Mouse (Mus musculus): ENCODE data around the gene Ssc4d. TPM values are rescaled to one million over a fixed set of nuclear protein-coding genes. Genes with fewer than 3 reads are reported as not detected.

Gene Ssc4d
- polyA plus RNA-seq, 1 experiment from 2014 or later = 5.2 TPM

- DNase-seq (ENCODE audit: low spot score) = no peak
- H3K36me3 ChIP-seq = no peaks in the 10 kb centered on the region
- no peak overlapping the region for H3K4me3 ChIP-seq
- no peaks in the 10 kb centered on the region for H3K27me3 ChIP-seq (ENCODE audit: insufficient read depth, poor library complexity, severe bottlenecking)
- H3K4me1 ChIP-seq = peaks cover 8% of the 10 kb centered on the region
- WGBS = 83% methylated on average over 2 of the region's 2 CpGs
- H3K27ac ChIP-seq = peak overlapping the region; percentile 57; the same call in 1 of the 2 replicates
- no peaks in the 10 kb centered on the region for H3K9me3 ChIP-seq
Measured at GRCm38 (mm10) chr5:135951660-135952059, 22.7 kb downstream of the Ssc4d start.

DNA sequence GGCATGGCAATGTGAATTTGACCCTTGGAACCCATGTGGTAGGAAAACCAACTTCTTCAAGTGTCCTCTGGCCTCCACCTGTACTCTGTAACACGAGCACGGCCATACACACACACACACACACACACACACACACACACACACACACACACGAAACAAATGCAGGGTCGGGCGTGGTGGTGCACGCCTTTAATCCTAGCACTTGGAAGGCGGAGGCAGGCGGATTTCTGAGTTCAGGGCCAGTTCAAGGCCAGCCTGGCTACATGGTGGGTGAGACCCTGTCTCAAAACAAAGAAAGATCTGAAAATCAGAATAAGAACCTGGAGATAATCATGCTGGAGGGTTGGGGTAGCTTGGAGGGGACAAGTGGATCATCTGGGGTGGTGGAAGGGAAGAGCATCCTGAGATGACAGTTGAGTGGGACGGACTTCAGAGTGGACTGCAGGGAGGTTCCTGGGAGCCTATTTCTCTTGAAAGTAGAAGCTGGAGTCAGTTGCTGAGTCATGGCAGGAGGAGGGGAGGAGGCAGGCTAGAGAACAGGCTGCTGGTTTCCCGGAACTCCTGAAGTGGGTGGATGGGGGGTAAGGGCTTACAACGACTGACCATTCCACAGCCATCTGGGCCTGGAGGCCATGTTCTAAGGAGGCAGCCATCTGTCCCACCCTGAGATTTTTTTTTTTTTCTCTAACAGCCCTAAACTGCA lies 23.5 kb downstream of the Ssc4d start:
- H3K27me3 ChIP-seq (ENCODE audit: insufficient read depth, poor library complexity, severe bottlenecking) = no peaks in the 10 kb centered on the region
- H3K27ac ChIP-seq = peak overlapping the region; percentile 57
- no peaks in the 10 kb centered on the region for H3K9me3 ChIP-seq
- no peaks in the 10 kb centered on the region for H3K36me3 ChIP-seq
- peak; percentile 85 for DNase-seq (ENCODE audit: low spot score)
- H3K4me3 ChIP-seq = no peak overlapping the region
- H3K4me1 ChIP-seq = peaks cover 15% of the 10 kb centered on the region
- 75% methylated on average over 11 of the region's 11 CpGs for WGBS

- no peaks in the 10 kb centered on the region for H3K36me3 ChIP-seq
- H3K9me3 ChIP-seq = no peaks in the 10 kb centered on the region
- DNase-seq (ENCODE audit: low spot score) = no peak
- H3K27me3 ChIP-seq (ENCODE audit: insufficient read depth, poor library complexity, severe bottlenecking) = no peaks in the 10 kb centered on the region
- H3K4me3 ChIP-seq = 0 out of 2 replicates have a peak overlapping the region, but pooled peaks have one; percentile 15
- peaks cover 17% of the 10 kb centered on the region for H3K4me1 ChIP-seq
- WGBS = 67% methylated on average over 4 of the region's 5 CpGs
- no peak overlapping the region for H3K27ac ChIP-seq
Measured at GRCm38 (mm10) chr5:135946621-135947020, 27.7 kb downstream of the Ssc4d start.

DNA sequence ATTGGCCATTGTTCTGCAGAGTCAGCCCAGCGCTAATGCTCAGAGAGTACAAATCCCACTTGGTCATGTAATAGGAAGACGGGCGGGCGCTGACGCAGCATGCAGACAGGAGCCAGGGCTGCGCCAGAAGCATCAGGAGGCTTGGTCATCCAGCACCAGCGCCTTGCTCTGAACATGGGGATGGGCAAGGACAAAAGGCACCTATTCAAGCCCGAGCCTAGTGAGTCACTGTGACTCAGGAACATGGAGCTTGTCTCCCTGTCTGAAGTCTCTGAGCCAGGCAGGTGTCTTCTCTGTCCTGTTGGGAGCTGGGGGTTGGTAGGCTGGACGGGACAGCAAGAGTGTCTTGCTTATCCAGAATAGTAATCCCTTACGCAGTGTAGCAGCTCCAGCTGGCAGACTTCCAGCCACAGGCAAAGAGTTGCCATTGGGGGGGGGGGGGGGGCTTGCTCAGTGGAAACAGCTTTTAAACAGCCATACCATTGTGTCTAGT lies 28.4 kb downstream of the Ssc4d start:
- DNase-seq (ENCODE audit: low spot score) = no peak
- peak overlapping the region; percentile 15; the same call in 1 of the 2 replicates for H3K4me3 ChIP-seq
- 48% methylated on average over 10 of the region's 10 CpGs for WGBS

GRCm38 (mm10) chr5:135942710-135943109 lies 31.6 kb downstream of the Ssc4d start:
- H3K27me3 ChIP-seq (ENCODE audit: insufficient read depth, poor library complexity, severe bottlenecking) = no peaks in the 10 kb centered on the region
- no peak for DNase-seq (ENCODE audit: low spot score)
- WGBS = 71% methylated on average over 6 of the region's 6 CpGs
- no peaks in the 10 kb centered on the region for H3K36me3 ChIP-seq
- no peak overlapping the region for H3K27ac ChIP-seq
- H3K4me1 ChIP-seq = peaks cover 14% of the 10 kb centered on the region
- no peaks in the 10 kb centered on the region for H3K9me3 ChIP-seq
- H3K4me3 ChIP-seq = no peak overlapping the region

More for the DNA sequence above, 28.4 kb downstream of the Ssc4d start:
- Histone ChIP-seq H3K27ac (peak overlapping the region; percentile 42; the same call in 1 of the 2 replicates), H3K9me3 (no peaks in the 10 kb centered on the region), H3K4me1 (peaks cover 13% of the 10 kb centered on the region), H3K27me3 (ENCODE audit: insufficient read depth, poor library complexity, severe bottlenecking) (no peaks in the 10 kb centered on the region), H3K36me3 (no peaks in the 10 kb centered on the region)

DNA sequence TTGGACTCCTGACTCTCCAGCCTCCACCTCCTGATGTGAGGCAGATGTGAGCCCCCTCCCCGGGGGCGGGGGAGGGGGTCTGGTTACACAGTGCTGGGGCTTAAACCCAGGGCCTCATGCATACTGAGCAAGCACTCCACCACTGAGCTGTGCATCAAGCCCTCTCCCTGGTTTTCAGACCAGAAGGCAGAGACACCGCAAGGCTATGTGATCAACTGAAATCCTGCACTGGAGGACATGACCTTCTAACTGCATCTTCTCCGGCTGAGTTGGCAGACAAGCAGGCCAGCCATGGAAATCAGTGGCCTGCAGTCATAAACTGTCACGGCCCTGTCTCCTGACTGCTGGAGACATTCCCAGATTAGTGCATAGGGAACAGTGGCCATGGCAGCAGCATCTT lies 33.7 kb downstream of the Ssc4d start:
- Histone ChIP-seq H3K4me3 (no peak overlapping the region), H3K9me3 (no peaks in the 10 kb centered on the region), H3K4me1 (peaks cover 4% of the 10 kb centered on the region), H3K36me3 (no peaks in the 10 kb centered on the region), H3K27me3 (ENCODE audit: insufficient read depth, poor library complexity, severe bottlenecking) (no peaks in the 10 kb centered on the region), H3K27ac (no peak overlapping the region)
- 51% methylated on average over 5 of the region's 5 CpGs for whole genome bisulfite sequencing
- DNase-seq (ENCODE audit: low spot score) = no peak

DNA sequence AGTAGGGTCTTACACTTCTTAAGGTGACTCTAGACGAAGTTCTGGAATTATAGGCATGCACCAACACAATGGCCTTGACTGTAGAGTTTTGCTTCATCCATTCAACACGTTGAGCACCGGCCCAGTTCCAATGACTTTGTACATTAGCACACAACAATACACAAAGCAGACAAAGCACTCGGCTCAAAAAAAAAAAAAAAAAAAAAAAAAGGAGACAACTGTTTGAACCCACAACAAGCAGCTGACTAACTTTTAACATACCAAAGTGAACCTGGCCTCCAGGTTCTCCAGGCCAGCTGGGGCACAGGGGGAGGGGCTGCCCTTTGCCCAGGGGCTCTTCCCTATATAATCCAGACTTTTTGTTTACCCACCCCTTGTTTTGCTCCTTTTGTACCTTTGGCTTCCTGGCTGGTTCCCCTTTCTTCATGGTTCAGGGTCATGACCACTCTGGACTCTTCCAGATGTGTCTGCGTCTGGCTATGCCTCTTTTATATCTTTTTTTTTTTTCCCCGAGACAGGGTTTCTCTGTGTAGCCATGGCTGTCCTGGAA lies 38.6 kb downstream of the Ssc4d start:
- WGBS = 73% methylated on average over 6 of the region's 6 CpGs
- peaks cover 24% of the 10 kb centered on the region for H3K4me1 ChIP-seq
- peak overlapping the region; percentile 86; the same call in 1 of the 2 replicates for H3K4me3 ChIP-seq
- H3K9me3 ChIP-seq = no peaks in the 10 kb centered on the region
- H3K27ac ChIP-seq = peak overlapping the region; percentile 97
- DNase-seq (ENCODE audit: low spot score) = no peak
- H3K27me3 ChIP-seq (ENCODE audit: insufficient read depth, poor library complexity, severe bottlenecking) = no peaks in the 10 kb centered on the region
- peaks cover 17% of the 10 kb centered on the region for H3K36me3 ChIP-seq

DNA sequence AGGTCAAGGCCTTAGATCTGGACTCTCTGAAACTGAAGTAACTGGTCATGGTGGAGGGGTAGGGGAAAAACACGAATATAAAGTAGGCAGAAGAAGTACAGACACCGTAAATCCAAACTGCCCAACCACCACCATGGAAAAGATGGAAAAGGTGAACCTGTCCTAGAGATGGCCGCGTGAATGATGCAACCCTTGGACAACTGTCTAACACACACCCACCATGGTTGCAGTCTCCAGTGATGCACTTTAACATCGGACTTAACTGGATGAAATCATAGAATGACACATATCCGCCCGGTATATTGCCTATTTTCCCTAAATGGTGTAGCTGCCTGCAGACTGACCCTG lies 39.2 kb downstream of the Ssc4d start:
- WGBS = 54% methylated on average over 7 of the region's 7 CpGs

GRCm38 (mm10) chr5:135934481-135935175 lies 39.7 kb downstream of the Ssc4d start, which contains the start of gene Ywhag:
Ywhag (minus strand) TSS chr5:135934616.
- peaks cover 21% of the 10 kb centered on the region for H3K4me1 ChIP-seq
- peak within 1 kb of the TSS; percentile 86 for H3K4me3 ChIP-seq
- under 1% methylated on average over 48 of the region's 48 CpGs for WGBS
- DNase-seq (ENCODE audit: low spot score) = peak; percentile 99
- peak within 1 kb of the TSS; percentile 97 for H3K27ac ChIP-seq
- no peaks in the 10 kb centered on the region for H3K9me3 ChIP-seq
- H3K36me3 ChIP-seq = peaks cover 28% of the 10 kb centered on the region
- H3K27me3 ChIP-seq (ENCODE audit: insufficient read depth, poor library complexity, severe bottlenecking) = no peaks in the 10 kb centered on the region

More for the DNA sequence above, 39.2 kb downstream of the Ssc4d start:
- Histone ChIP-seq H3K36me3 (peaks cover 22% of the 10 kb centered on the region), H3K27ac (peak overlapping the region; percentile 97), H3K4me3 (peak overlapping the region; percentile 86), H3K27me3 (ENCODE audit: insufficient read depth, poor library complexity, severe bottlenecking) (no peaks in the 10 kb centered on the region), H3K4me1 (peaks cover 21% of the 10 kb centered on the region), H3K9me3 (no peaks in the 10 kb centered on the region)
- no peak for DNase-seq (ENCODE audit: low spot score)

- H3K4me1 ChIP-seq = peaks cover 21% of the 10 kb centered on the region
- peaks cover 34% of the 10 kb centered on the region for H3K36me3 ChIP-seq
- no peaks in the 10 kb centered on the region for H3K9me3 ChIP-seq
- peak overlapping the region; percentile 97 for H3K27ac ChIP-seq
- WGBS = under 1% methylated on average over 34 of the region's 35 CpGs
- peak; percentile 91 for DNase-seq (ENCODE audit: low spot score)
- H3K27me3 ChIP-seq (ENCODE audit: insufficient read depth, poor library complexity, severe bottlenecking) = no peaks in the 10 kb centered on the region
- peak overlapping the region; percentile 86 for H3K4me3 ChIP-seq
Measured at GRCm38 (mm10) chr5:135933900-135934441, 40.4 kb downstream of the Ssc4d start.

GRCm38 (mm10) chr5:135933222-135933899 lies 41.0 kb downstream of the Ssc4d start:
- Histone ChIP-seq H3K4me3 (peak overlapping the region; percentile 86), H3K27me3 (ENCODE audit: insufficient read depth, poor library complexity, severe bottlenecking) (no peaks in the 10 kb centered on the region), H3K36me3 (peaks cover 38% of the 10 kb centered on the region), H3K27ac (peak overlapping the region; percentile 97), H3K4me1 (peaks cover 21% of the 10 kb centered on the region), H3K9me3 (no peaks in the 10 kb centered on the region)
- 19% methylated on average over 12 of the region's 12 CpGs for WGBS
- DNase-seq (ENCODE audit: low spot score) = no peak

DNA sequence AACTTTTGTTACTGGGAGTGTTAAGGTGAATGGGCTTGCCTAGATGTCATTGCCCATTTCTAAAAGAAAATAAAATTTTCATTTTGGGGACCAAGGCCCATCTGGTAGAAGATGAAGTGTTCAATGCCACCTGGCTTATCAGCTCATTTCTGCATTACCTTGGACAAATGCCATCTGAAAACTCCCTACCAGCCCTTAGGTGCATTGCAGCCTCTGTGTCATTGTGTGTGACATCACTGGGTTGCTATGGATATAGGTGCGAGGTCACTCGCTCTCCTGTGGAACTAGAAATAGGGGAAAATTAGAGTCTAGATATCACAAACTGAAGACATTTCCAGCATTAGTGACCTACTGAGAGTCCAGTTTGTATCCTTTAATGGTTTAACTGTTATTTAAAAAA lies 42.0 kb downstream of the Ssc4d start:
- Histone ChIP-seq H3K4me1 (peaks cover 21% of the 10 kb centered on the region), H3K4me3 (peak overlapping the region; percentile 86; the same call in 1 of the 2 replicates), H3K27ac (no peak overlapping the region), H3K27me3 (ENCODE audit: insufficient read depth, poor library complexity, severe bottlenecking) (no peaks in the 10 kb centered on the region), H3K9me3 (no peaks in the 10 kb centered on the region), H3K36me3 (peaks cover 48% of the 10 kb centered on the region)
- DNase-seq (ENCODE audit: low spot score) = no peak
- WGBS = 82% methylated on average over 2 of the region's 2 CpGs

Data from heart, embryonic 10.5 days (tissue).